Mouse (Mus musculus): ENCODE results near the gene Grik4. TPM values are rescaled to one million over a fixed set of nuclear protein-coding genes. Genes with fewer than 3 reads are reported as not detected.
"Not testable (repeated sequence)": the region's sequence is repeated elsewhere in the genome, so short reads cannot be mapped to it uniquely, and the experiment has no call there.

Grik4 gene
- polyA plus RNA-seq (2014; fragmentation: Nextera tagmentation; extraction: Ambion mirVana): 0.34 and 0.43 TPM in 2 replicates

DNA sequence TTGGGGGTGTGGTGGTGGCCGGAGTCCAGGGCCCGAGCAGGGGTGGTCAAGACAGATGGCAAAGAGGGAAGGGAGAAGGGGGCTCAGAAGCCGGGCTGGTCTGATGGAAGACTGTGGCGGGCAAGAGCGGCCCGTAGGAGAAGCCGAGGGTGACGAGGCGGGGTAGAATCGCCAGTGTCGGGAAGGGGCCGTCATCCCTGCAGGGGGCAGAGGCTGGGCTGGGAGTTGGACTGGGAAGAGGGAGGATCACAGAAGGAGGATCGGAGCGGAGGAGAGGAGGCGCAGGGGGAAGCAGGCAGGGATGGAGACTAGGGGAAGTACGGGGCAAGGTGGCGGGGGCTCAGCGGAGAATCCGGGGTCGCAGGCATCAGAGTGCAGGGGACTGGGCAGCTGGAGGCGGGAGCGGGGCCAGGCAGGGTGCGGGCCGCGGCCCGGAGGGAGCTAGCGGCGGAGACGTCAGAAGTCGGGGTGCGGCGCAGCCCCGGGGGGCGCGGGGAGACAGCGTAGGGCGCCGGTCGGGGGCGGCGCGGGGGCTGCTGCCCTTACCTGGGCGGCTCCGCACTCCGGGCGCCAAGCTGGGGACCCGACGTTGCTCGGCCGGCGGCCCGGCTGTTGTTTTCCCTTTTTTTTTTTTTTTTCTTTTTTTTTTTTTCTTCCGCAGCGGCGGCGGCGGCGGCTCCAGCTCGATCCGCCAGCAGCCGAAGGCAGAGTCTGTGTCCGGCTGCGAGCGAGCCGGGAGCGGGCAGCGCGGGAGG is at the start of gene Grik4:
Gene Grik4 (minus strand): TSS at position 713 of the 755 bp plus-strand sequence.
- Histone ChIP-seq H3K4me2 (peak within 1 kb of the TSS; percentile 98), H3K4me3 (ENCODE audit: low read depth, low read length) (peak within 1 kb of the TSS; percentile 61), H3K27me3 (ENCODE audit: control insufficient read depth, insufficient read depth, low read length) (peaks cover 42% of the 10 kb centered on the region), H3K4me1 (ENCODE audit: control insufficient read depth, insufficient read depth, low read length) (peaks cover 10% of the 10 kb centered on the region), H3K27ac (ENCODE audit: low read depth, low read length) (no peak within 1 kb of the TSS), H3K9me3 (replicated peaks; ENCODE audit: control insufficient read depth, low read length) (no peaks in the 10 kb centered on the region), H3K36me3 (ENCODE audit: control insufficient read depth, insufficient read depth, low read length) (no peaks in the 10 kb centered on the region), H3K9ac (ENCODE audit: low read depth, low read length) (peak within 1 kb of the TSS; percentile 56)
- ATAC-seq (replicated peaks; ENCODE audit: insufficient number of reproducible peaks, low FRiP score, low TSS enrichment): peak; percentile 67
- WGBS (ENCODE audit: insufficient replicate concordance): under 1% methylated on average over 52 of the region's 68 CpGs

DNA sequence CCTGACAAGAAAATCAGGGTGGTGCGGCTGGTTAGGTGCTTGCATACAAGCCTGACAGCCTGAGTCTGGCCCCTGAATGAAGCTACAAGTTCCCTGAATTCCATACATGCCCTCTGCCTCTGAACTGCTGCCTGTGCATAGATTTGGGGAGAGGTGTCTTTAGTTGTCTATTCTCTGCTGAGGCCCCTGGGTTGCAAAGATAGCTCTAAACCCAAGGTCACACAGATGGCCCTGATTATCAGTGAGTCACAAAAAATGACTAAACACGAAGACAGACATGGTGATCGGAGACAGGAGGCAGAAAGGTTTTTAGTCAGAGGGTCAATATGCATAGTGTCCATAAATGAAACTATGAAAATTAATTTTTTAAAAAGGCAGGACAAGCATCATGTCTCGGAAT is 49.4 kb upstream of the Grik4 start:
- H3K4me3 ChIP-seq (ENCODE audit: low read depth, low read length): no peak overlapping the region
- H3K4me2 ChIP-seq: no peak overlapping the region
- H3K4me1 ChIP-seq (ENCODE audit: control insufficient read depth, insufficient read depth, low read length): 0 out of 2 replicates have a peak, but pooled peaks cover 2% of the 10 kb centered on the region
- WGBS (ENCODE audit: insufficient replicate concordance): 51% methylated on average over 4 of the region's 4 CpGs
- H3K36me3 ChIP-seq (ENCODE audit: control insufficient read depth, insufficient read depth, low read length): peaks cover 28% of the 10 kb centered on the region; the same call in 1 of the 2 replicates
- no peak for ATAC-seq (replicated peaks; ENCODE audit: insufficient number of reproducible peaks, low FRiP score, low TSS enrichment)
- H3K9me3 ChIP-seq (replicated peaks; ENCODE audit: control insufficient read depth, low read length): no peaks in the 10 kb centered on the region
- no peak overlapping the region for H3K9ac ChIP-seq (ENCODE audit: low read depth, low read length)
- peak overlapping the region; percentile 18; the same call in 1 of the 2 replicates for H3K27ac ChIP-seq (ENCODE audit: low read depth, low read length)
- no peaks in the 10 kb centered on the region for H3K27me3 ChIP-seq (ENCODE audit: control insufficient read depth, insufficient read depth, low read length)

DNA sequence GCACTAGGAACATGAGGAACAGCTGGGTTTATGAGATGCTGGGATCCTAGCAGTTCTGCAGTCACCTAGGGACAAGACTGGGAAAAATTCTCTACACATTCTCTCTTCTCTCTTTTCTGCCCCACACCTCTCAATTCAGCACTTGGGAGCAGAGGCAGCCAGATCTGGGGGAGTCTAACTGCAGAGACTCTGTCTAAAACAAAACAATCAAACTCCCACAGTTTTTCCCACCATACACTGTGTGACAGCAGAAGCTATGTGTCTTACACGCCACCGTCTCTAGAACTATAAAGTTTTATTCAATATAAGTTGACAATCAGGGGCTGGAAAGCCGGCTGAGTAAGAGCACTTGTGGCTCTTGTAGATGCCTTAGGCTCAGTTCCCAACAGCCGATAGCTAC is 43.7 kb upstream of the Grik4 start:
- H3K4me3 ChIP-seq (ENCODE audit: low read depth, low read length): no peak overlapping the region
- no peak overlapping the region for H3K27ac ChIP-seq (ENCODE audit: low read depth, low read length)
- 89% methylated on average over 4 of the region's 4 CpGs for WGBS (ENCODE audit: insufficient replicate concordance)
- no peak overlapping the region for H3K4me2 ChIP-seq
- no peaks in the 10 kb centered on the region for H3K27me3 ChIP-seq (ENCODE audit: control insufficient read depth, insufficient read depth, low read length)
- ATAC-seq (replicated peaks; ENCODE audit: insufficient number of reproducible peaks, low FRiP score, low TSS enrichment): no peak
- H3K9ac ChIP-seq (ENCODE audit: low read depth, low read length): no peak overlapping the region
- no peaks in the 10 kb centered on the region for H3K4me1 ChIP-seq (ENCODE audit: control insufficient read depth, insufficient read depth, low read length)
- no peaks in the 10 kb centered on the region for H3K9me3 ChIP-seq (replicated peaks; ENCODE audit: control insufficient read depth, low read length)
- peaks cover 17% of the 10 kb centered on the region for H3K36me3 ChIP-seq (ENCODE audit: control insufficient read depth, insufficient read depth, low read length)

DNA sequence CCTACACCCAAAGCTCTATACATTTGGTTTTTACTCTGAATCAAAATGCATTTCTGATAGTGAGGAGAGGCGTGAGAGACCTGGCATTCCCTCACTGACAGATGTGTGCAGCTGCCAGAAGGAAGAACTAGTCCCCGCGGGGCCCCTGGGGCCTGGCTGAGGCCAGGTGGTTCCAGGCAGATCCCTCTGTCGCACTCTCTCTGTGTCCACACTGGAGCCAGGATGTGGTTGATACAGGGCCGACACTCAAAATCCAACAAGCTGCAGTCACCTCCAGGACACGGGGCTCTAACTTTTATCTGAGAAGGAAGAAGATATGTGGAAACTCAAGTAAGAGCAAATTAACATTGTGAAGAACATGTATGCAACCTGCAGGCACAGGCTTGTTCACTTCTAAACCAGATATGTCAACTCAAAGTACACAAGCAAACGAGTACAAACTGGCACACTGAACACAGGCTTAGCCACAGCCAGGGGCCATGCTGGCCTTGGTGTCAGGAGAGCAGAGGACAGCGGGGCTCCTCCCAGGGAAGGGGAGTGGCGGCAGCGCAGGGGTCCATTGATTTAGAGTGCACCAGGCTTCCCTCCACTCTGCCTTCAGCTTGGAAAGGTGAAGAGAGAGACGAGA is 24.7 kb upstream of the Grik4 start:
- no peaks in the 10 kb centered on the region for H3K4me1 ChIP-seq (ENCODE audit: control insufficient read depth, insufficient read depth, low read length)
- 78% methylated on average over 11 of the region's 11 CpGs for WGBS (ENCODE audit: insufficient replicate concordance)

DNA sequence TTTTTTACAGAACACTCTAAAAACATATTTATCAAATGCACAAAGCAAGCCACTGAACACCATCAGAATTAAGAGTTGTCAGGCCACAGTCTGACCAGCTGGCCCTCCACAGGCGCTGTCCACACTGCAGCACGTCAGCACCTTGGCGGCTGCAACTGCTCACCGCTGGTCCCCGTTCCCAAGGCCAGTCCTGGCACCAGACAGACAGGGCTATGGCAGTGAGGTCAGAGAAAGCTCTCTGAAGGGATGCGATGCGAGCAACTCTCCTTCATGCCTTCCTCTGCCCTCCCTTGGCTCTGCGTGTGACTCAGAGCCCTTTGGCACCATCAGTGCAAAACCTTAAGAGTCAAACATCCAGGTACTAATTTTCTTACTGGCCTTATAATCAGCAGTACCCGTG is 23.4 kb upstream of the Grik4 start:
- H3K27me3 ChIP-seq (ENCODE audit: control insufficient read depth, insufficient read depth, low read length): no peaks in the 10 kb centered on the region
- H3K4me1 ChIP-seq (ENCODE audit: control insufficient read depth, insufficient read depth, low read length): no peaks in the 10 kb centered on the region
- H3K4me3 ChIP-seq (ENCODE audit: low read depth, low read length): no peak overlapping the region
- H3K4me2 ChIP-seq: no peak overlapping the region
- H3K27ac ChIP-seq (ENCODE audit: low read depth, low read length): no peak overlapping the region
- H3K9ac ChIP-seq (ENCODE audit: low read depth, low read length): no peak overlapping the region
- H3K36me3 ChIP-seq (ENCODE audit: control insufficient read depth, insufficient read depth, low read length): peaks cover 14% of the 10 kb centered on the region; the same call in 1 of the 2 replicates
- 75% methylated on average over 9 of the region's 9 CpGs for WGBS (ENCODE audit: insufficient replicate concordance)
- H3K9me3 ChIP-seq (replicated peaks; ENCODE audit: control insufficient read depth, low read length): no peaks in the 10 kb centered on the region
- no peak for ATAC-seq (replicated peaks; ENCODE audit: insufficient number of reproducible peaks, low FRiP score, low TSS enrichment)

More for the DNA sequence above, 24.7 kb upstream of the Grik4 start:
- H3K4me3 ChIP-seq (ENCODE audit: low read depth, low read length): no peak overlapping the region
- no peaks in the 10 kb centered on the region for H3K9me3 ChIP-seq (replicated peaks; ENCODE audit: control insufficient read depth, low read length)
- no peak for ATAC-seq (replicated peaks; ENCODE audit: insufficient number of reproducible peaks, low FRiP score, low TSS enrichment)
- peaks cover 17% of the 10 kb centered on the region; the same call in 1 of the 2 replicates for H3K36me3 ChIP-seq (ENCODE audit: control insufficient read depth, insufficient read depth, low read length)
- no peaks in the 10 kb centered on the region for H3K27me3 ChIP-seq (ENCODE audit: control insufficient read depth, insufficient read depth, low read length)
- H3K9ac ChIP-seq (ENCODE audit: low read depth, low read length): no peak overlapping the region
- H3K27ac ChIP-seq (ENCODE audit: low read depth, low read length): no peak overlapping the region
- no peak overlapping the region for H3K4me2 ChIP-seq

DNA sequence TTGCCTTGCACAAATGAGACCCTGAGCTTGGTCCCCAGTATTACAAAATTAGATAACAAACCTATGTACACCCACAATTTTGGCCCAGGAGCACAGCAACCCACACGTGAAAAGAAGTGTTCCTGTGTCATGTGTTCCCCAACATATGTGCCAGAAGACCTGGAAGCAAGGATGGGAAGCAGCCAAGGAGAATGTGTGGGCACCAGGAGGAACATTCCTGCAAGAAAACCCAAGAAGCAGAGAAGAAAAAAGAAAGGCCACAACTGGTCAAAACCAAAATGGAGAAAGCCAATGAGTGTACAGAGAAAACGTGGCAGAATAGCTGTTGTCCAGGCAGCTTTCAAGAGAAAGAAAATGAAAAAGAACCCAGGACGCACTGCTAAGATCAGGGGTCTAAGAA is 20.5 kb upstream of the Grik4 start:
- not testable (repeated sequence) for H3K4me3 ChIP-seq (ENCODE audit: low read depth, low read length); H3K27ac ChIP-seq (ENCODE audit: low read depth, low read length); H3K9me3 ChIP-seq (replicated peaks; ENCODE audit: control insufficient read depth, low read length); H3K27me3 ChIP-seq (ENCODE audit: control insufficient read depth, insufficient read depth, low read length); H3K9ac ChIP-seq (ENCODE audit: low read depth, low read length); H3K36me3 ChIP-seq (ENCODE audit: control insufficient read depth, insufficient read depth, low read length); H3K4me2 ChIP-seq; H3K4me1 ChIP-seq (ENCODE audit: control insufficient read depth, insufficient read depth, low read length); ATAC-seq (replicated peaks; ENCODE audit: insufficient number of reproducible peaks, low FRiP score, low TSS enrichment)
- WGBS (ENCODE audit: insufficient replicate concordance): 83% methylated on average over 2 of the region's 3 CpGs

DNA sequence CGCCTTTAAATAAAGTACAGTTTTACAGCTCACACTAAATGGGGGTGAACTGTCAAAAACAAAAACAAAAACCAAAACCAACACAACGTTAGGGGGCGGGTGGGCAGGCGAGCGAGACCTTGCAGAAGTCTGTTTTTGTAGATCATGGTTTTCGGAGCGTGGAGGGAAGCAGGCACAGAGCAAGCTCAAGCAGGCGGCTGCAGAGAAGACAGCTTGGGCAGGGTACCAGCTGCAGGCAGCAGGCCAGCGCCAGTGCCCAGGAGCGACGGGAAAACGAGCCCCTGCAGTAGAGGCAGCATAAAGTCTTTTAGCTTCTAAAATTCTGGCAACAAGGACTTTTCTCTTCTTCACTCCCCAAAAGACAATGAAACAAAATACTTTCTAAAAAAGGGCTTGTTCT is 20.1 kb upstream of the Grik4 start:
- no peak overlapping the region for H3K4me2 ChIP-seq
- H3K4me3 ChIP-seq (ENCODE audit: low read depth, low read length): no peak overlapping the region
- no peaks in the 10 kb centered on the region for H3K27me3 ChIP-seq (ENCODE audit: control insufficient read depth, insufficient read depth, low read length)
- 90% methylated on average over 12 of the region's 12 CpGs for WGBS (ENCODE audit: insufficient replicate concordance)
- H3K9me3 ChIP-seq (replicated peaks; ENCODE audit: control insufficient read depth, low read length): no peaks in the 10 kb centered on the region
- H3K27ac ChIP-seq (ENCODE audit: low read depth, low read length): no peak overlapping the region
- H3K9ac ChIP-seq (ENCODE audit: low read depth, low read length): no peak overlapping the region
- no peak for ATAC-seq (replicated peaks; ENCODE audit: insufficient number of reproducible peaks, low FRiP score, low TSS enrichment)
- H3K36me3 ChIP-seq (ENCODE audit: control insufficient read depth, insufficient read depth, low read length): peaks cover 2% of the 10 kb centered on the region; the same call in 1 of the 2 replicates
- no peaks in the 10 kb centered on the region for H3K4me1 ChIP-seq (ENCODE audit: control insufficient read depth, insufficient read depth, low read length)

GRCm38 (mm10) chr9:42962506-42962905 is 18.2 kb upstream of the Grik4 start:
- H3K27me3 ChIP-seq (ENCODE audit: control insufficient read depth, insufficient read depth, low read length): no peaks in the 10 kb centered on the region
- no peak overlapping the region for H3K4me2 ChIP-seq
- peaks cover 2% of the 10 kb centered on the region; the same call in 1 of the 2 replicates for H3K36me3 ChIP-seq (ENCODE audit: control insufficient read depth, insufficient read depth, low read length)
- 92% methylated on average over 6 of the region's 6 CpGs for WGBS (ENCODE audit: insufficient replicate concordance)
- ATAC-seq (replicated peaks; ENCODE audit: insufficient number of reproducible peaks, low FRiP score, low TSS enrichment): no peak
- no peaks in the 10 kb centered on the region for H3K4me1 ChIP-seq (ENCODE audit: control insufficient read depth, insufficient read depth, low read length)
- no peak overlapping the region for H3K27ac ChIP-seq (ENCODE audit: low read depth, low read length)
- no peaks in the 10 kb centered on the region for H3K9me3 ChIP-seq (replicated peaks; ENCODE audit: control insufficient read depth, low read length)
- H3K9ac ChIP-seq (ENCODE audit: low read depth, low read length): no peak overlapping the region
- H3K4me3 ChIP-seq (ENCODE audit: low read depth, low read length): no peak overlapping the region
